9 mouse cellular contexts compared by ENCODE assay signal in the genomic region with DNA sequence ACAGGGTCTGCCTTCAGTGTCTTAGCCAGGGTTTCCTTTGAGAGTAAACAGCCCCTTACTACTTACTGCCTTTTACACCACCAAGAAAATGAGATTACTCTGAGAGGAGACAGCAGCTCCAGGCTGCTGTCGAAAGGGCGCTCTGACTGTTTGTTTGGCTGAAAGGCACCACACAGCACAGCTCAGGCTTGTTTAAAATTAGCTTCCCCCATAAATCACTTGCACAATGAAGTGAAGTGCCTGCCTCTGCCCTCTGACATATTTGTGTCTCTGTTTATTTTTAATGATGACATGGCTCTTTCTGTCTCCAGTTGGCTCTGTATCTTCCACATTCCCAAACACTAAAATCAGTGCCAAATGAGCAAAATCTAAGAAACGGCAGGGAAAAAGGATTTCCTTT.
A peak's percentile ranks its signal among the peaks of the same experiment; 100 is the strongest.
DNase-seq lines count a peak whose midpoint lies in the region; ATAC-seq lines count a peak whose summit lies in the region.
"Had no signal": no experiment of that assay in that cellular context is flagged by ENCODE, and none has a peak within 500 bp of the region (broad histone marks: within the 10 kb centered on the region; RNA-seq: fewer than 3 reads in every experiment).

No protein-coding gene starts in this region.

- no peaks in the 10 kb centered on the region for H3K9me3 ChIP-seq in liver, embryonic 11.5 days (ENCODE audit: control insufficient read depth, low read length)
- H3K9me3 ChIP-seq in heart, embryonic 10.5 days = no peaks in the 10 kb centered on the region

- H3K4me1 ChIP-seq in liver, embryonic 11.5 days (replicated peaks; ENCODE audit: control insufficient read depth, insufficient read depth, low read length) = no peaks in the 10 kb centered on the region
- peaks cover 30% of the 10 kb centered on the region for H3K4me1 ChIP-seq in heart, embryonic 10.5 days

- H3K36me3 ChIP-seq in liver, embryonic 11.5 days (ENCODE audit: control insufficient read depth, insufficient read depth, low read length) = no peaks in the 10 kb centered on the region
- H3K36me3 ChIP-seq in heart, embryonic 10.5 days = no peaks in the 10 kb centered on the region

- no peak overlapping the region for H3K9ac ChIP-seq in liver, embryonic 11.5 days (ENCODE audit: low read depth, low read length)

- no peaks in the 10 kb centered on the region for H3K27me3 ChIP-seq in liver, embryonic 11.5 days (replicated peaks; ENCODE audit: control insufficient read depth, insufficient read depth, low read length)
- H3K27me3 ChIP-seq in heart, embryonic 10.5 days (ENCODE audit: insufficient read depth, poor library complexity, severe bottlenecking) = no peaks in the 10 kb centered on the region

- DNase-seq in liver, embryonic 11.5 days (ENCODE audit: low spot score) = no peak
- DNase-seq in liver = no peak
- DNase-seq in heart, embryonic 10.5 days (ENCODE audit: low spot score) = no peak
- peak; percentile 62 for DNase-seq in kidney, postnatal 14 days
- peak; percentile 68 for DNase-seq in skeletal muscle tissue, adult 2 months (ENCODE audit: low read depth, low spot score)
- no peak for DNase-seq in layer of hippocampus, postnatal 36 days
- no peak for DNase-seq in ovary, postnatal 36 days (ENCODE audit: low spot score)
- no peak for DNase-seq in left cerebral cortex, adult 8-10 months (ENCODE audit: low spot score in 2 of 2)
- DNase-seq: thymus, postnatal 25 days had no signal

- peak overlapping the region; percentile 19; the same call in 1 of the 2 replicates for H3K27ac ChIP-seq in liver, embryonic 11.5 days (ENCODE audit: low read depth, low read length)
- peak overlapping the region; percentile 81 for H3K27ac ChIP-seq in heart, embryonic 10.5 days

- ATAC-seq in liver, embryonic 11.5 days (replicated peaks; ENCODE audit: low FRiP score) = no peak

- H3K4me3 ChIP-seq in liver, embryonic 11.5 days (ENCODE audit: low read depth, low read length) = no peak overlapping the region
- H3K4me3 ChIP-seq in heart, embryonic 10.5 days = no peak overlapping the region

- H3K4me2 ChIP-seq in liver, embryonic 11.5 days = no peak overlapping the region

- WGBS in liver, embryonic 11.5 days = 31% methylated on average over 3 of the region's 3 CpGs
- 25% methylated on average over 3 of the region's 3 CpGs for WGBS in heart, embryonic 10.5 days

Comparison
In these comparisons a context has a peak if more than half of its experiments do, and no peak if none do; other contexts are left out.
1. DNase-seq: peak in kidney, postnatal 14 days (single experiment) and skeletal muscle tissue, adult 2 months (single experiment); none in liver, embryonic 11.5 days (single experiment), liver (single experiment), heart, embryonic 10.5 days (single experiment), layer of hippocampus, postnatal 36 days (0 of 2), ovary, postnatal 36 days (single experiment) and left cerebral cortex, adult 8-10 months (0 of 2).